Mouse (Mus musculus): ENCODE measurements around the gene Bend5.
A peak's percentile ranks its signal among the peaks of the same experiment; 100 is the strongest.

Gene Bend5

GRCm38 (mm10) chr4:111442435-111443238, 27.8 kb downstream of the Bend5 start:
- DNase-seq, result peak; percentile 46

- DNase-seq, result no peak
Measured at GRCm38 (mm10) chr4:111443906-111444615, 29.3 kb downstream of the Bend5 start.

GRCm38 (mm10) chr4:111444616-111445160, 29.9 kb downstream of the Bend5 start:
- DNase-seq, result no peak

- DNase-seq, result no peak
Measured at GRCm38 (mm10) chr4:111447918-111448317, 33.1 kb downstream of the Bend5 start.

- DNase-seq, result no peak
Measured at GRCm38 (mm10) chr4:111448586-111448985, 33.8 kb downstream of the Bend5 start.

- DNase-seq, result no peak
Measured at GRCm38 (mm10) chr4:111449442-111450199, 34.8 kb downstream of the Bend5 start.

GRCm38 (mm10) chr4:111451283-111451918, 36.6 kb downstream of the Bend5 start:
- no peak for DNase-seq

- DNase-seq, result no peak
Measured at GRCm38 (mm10) chr4:111452192-111452591, 37.4 kb downstream of the Bend5 start.

- DNase-seq, result no peak
Measured at GRCm38 (mm10) chr4:111453275-111453674, 38.5 kb downstream of the Bend5 start.

- no peak for DNase-seq
Measured at GRCm38 (mm10) chr4:111455621-111456020, 40.8 kb downstream of the Bend5 start.

GRCm38 (mm10) chr4:111457568-111457967, 42.8 kb downstream of the Bend5 start:
- DNase-seq, result no peak

- DNase-seq, result no peak
Measured at GRCm38 (mm10) chr4:111467293-111467773, 52.5 kb downstream of the Bend5 start.

GRCm38 (mm10) chr4:111467796-111468195, 53.0 kb downstream of the Bend5 start:
- DNase-seq, result no peak

GRCm38 (mm10) chr4:111469847-111470246, 55.0 kb downstream of the Bend5 start:
- no peak for DNase-seq

- DNase-seq, result no peak
Measured at GRCm38 (mm10) chr4:111471726-111472125, 56.9 kb downstream of the Bend5 start.

- no peak for DNase-seq
Measured at GRCm38 (mm10) chr4:111472511-111472910, 57.7 kb downstream of the Bend5 start.

- no peak for DNase-seq
Measured at GRCm38 (mm10) chr4:111473014-111473413, 58.2 kb downstream of the Bend5 start.

- DNase-seq, result no peak
Measured at GRCm38 (mm10) chr4:111475374-111475971, 60.7 kb downstream of the Bend5 start.

GRCm38 (mm10) chr4:111477507-111477906, 62.7 kb downstream of the Bend5 start:
- DNase-seq, result no peak

GRCm38 (mm10) chr4:111483499-111483898, 68.7 kb downstream of the Bend5 start:
- no peak for DNase-seq

- no peak for DNase-seq
Measured at GRCm38 (mm10) chr4:111485189-111485588, 70.4 kb downstream of the Bend5 start.

GRCm38 (mm10) chr4:111486187-111486586, 71.4 kb downstream of the Bend5 start:
- DNase-seq, result no peak
